Mouse (Mus musculus) neural tube, embryonic 11.5 days (tissue): Measurements from ENCODE around the gene Tead2. TPM values are rescaled to one million over a fixed set of nuclear protein-coding genes. Genes with fewer than 3 reads are reported as not detected.

ENCODE experiments used
- ATAC-seq: fragments of 200-750 bp; cut with Nextera tagmentation; 2 replicates; pipeline ENCODE4 v1.8.0; 2017; ENCODE audit warnings: moderate number of reproducible peaks, mild to moderate bottlenecking, moderate TSS enrichment, moderate library complexity; ENCODE audit not compliant: insufficient read depth, low FRiP score, low TSS enrichment
- DNase-seq: peaks from one replicate; pipeline ENCODE4 v3.0.0-alpha.2; 2015; ENCODE audit warnings: low spot score
- H3K27ac ChIP-seq: fragments of 300-500 bp; sonication (generic); 2 replicates; pipeline ENCODE4 v1.5.1; 2014; ENCODE audit warnings: low read depth, mild to moderate bottlenecking, low read length
- H3K27me3 ChIP-seq: fragments of 300-500 bp; sonication (generic); 2 replicates; pipeline ENCODE4 v1.6.1; 2014; ENCODE audit warnings: mild to moderate bottlenecking, low read length, mixed read lengths; ENCODE audit not compliant: control insufficient read depth, insufficient read depth
- H3K36me3 ChIP-seq: fragments of 300-500 bp; sonication (generic); 2 replicates; pipeline ENCODE4 v1.6.1; 2014; ENCODE audit warnings: mild to moderate bottlenecking, low read length, moderate library complexity, mixed read lengths; ENCODE audit not compliant: control insufficient read depth, insufficient read depth
- H3K4me1 ChIP-seq: fragments of 300-500 bp; sonication (generic); 2 replicates; pipeline ENCODE4 v1.6.1; 2014; ENCODE audit warnings: low read length, mixed read lengths; ENCODE audit not compliant: control insufficient read depth, insufficient read depth
- H3K4me2 ChIP-seq: fragments of 300-500 bp; sonication (generic); 2 replicates; pipeline ENCODE4 v1.6.1; 2014; ENCODE audit warnings: low read depth, mild to moderate bottlenecking, moderate library complexity
- H3K4me3 ChIP-seq: fragments of 300-500 bp; sonication (generic); 2 replicates; pipeline ENCODE4 v1.5.1; 2014; ENCODE audit warnings: low read depth, low read length
- H3K9ac ChIP-seq: fragments of 300-500 bp; sonication (generic); 2 replicates; pipeline ENCODE4 v1.6.1; 2014; ENCODE audit warnings: mild to moderate bottlenecking, low read length
- H3K9me3 ChIP-seq: fragments of 300-500 bp; sonication (generic); 2 replicates; pipeline ENCODE4 v1.6.1; 2016; ENCODE audit warnings: low read length; ENCODE audit not compliant: control insufficient read depth
- WGBS: fragments of 180-500 bp; shearing (Covaris S2); extraction: QIAGEN DNeasy Blood & Tissue Kit; methylation state at CpG from one replicate; pipeline ENCODE4 v1.1.7; 2014; 5-methylcytosine and 5-hydroxymethylcytosine counted together
- microRNA-seq: library from miRNA; unstranded; fragments of <30 nt; microRNA quantifications from one replicate; pipeline ENCODE4, GENCODE M21; 2016
- polyA plus RNA-seq: library from polyadenylated mRNA; unstranded; fragments of >200 nt; fragmentation: Nextera tagmentation; extraction: Ambion mirVana; gene quantifications from 2 replicates; pipeline ENCODE4 v1.2.1, GENCODE M21; 2014

Gene Tead2
- polyA plus RNA-seq, 1 experiment from 2014 or later = 252 TPM

GRCm38 (mm10) chr7:45272786-45273412 lies 57.3 kb downstream of the Tead2 start:
- no peak for DNase-seq
- 41% methylated on average over 10 of the region's 10 CpGs for WGBS
- H3K4me1 ChIP-seq = no peaks in the 10 kb centered on the region

DNA sequence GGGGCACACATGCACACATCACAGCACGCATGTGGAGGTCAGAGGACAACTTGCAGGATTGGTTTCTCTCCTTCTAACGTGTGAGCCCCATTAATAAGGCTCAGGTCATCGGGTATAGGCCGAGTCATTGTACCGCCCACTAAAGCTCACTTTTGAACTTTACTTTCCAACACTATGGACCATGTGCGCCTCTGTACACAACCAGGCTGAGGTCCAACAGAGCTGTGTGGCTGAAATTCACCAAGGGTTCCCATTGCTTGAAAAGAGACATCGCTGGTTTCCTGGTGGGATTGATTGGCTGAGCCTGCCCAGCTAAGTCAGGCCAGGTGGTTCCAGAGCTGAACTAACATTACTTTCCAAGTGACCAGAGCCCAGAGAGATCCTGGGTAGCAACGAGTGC lies 58.1 kb downstream of the Tead2 start:
- Histone ChIP-seq H3K36me3 (no peaks in the 10 kb centered on the region), H3K4me2 (no peak overlapping the region), H3K4me3 (no peak overlapping the region), H3K27ac (no peak overlapping the region), H3K9ac (no peak overlapping the region), H3K9me3 (no peaks in the 10 kb centered on the region), H3K4me1 (no peaks in the 10 kb centered on the region), H3K27me3 (no peaks in the 10 kb centered on the region)
- WGBS = 88% methylated on average over 8 of the region's 8 CpGs
- ATAC-seq (no peak), DNase-seq (no peak)

More at GRCm38 (mm10) chr7:45272786-45273412, 57.3 kb downstream of the Tead2 start:
- Histone ChIP-seq H3K27ac (no peak overlapping the region), H3K9ac (no peak overlapping the region), H3K4me3 (no peak overlapping the region), H3K9me3 (no peaks in the 10 kb centered on the region), H3K36me3 (no peaks in the 10 kb centered on the region), H3K4me2 (no peak overlapping the region), H3K27me3 (no peaks in the 10 kb centered on the region)
- no peak for ATAC-seq

DNA sequence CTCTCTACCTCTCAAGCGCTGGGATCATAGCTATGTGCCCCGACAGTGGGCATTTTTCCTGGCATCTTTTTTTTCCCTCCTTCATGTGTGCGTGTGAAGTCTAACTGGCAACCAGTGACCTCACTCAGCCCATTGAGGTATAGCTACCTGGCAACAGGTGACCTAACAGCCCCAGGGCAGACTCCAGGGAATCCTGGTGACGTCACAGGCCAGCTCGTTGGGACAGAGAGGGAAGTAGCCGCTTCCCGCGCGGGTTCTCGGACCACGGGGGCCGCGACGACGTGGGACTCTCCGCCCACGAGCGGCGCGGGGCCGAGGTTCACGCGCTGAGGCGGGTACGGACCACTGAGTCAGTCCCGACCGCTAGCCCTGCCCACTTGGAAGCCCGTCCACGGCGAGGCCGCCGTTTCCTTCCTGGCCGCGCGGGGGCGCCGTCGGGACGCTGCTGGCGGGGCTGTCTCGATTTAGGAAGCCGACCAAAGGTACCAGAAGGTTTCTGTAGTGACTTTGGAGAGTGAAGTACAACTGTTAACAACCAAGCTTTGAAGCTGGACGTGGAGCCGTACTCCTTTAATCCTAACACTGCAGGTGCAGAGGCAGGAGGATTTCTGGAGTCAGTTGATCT lies 61.7 kb downstream of the Tead2 start, which contains the start of gene Slc6a21:
TSS of gene Slc6a21 (plus strand) at position 378 of the 625 bp plus-strand sequence.
- 0 out of 2 replicates have a peak within 1 kb of the TSS, but pooled peaks have one; percentile 1 for H3K9ac ChIP-seq
- H3K9me3 ChIP-seq = no peaks in the 10 kb centered on the region
- H3K4me3 ChIP-seq = peak within 1 kb of the TSS; percentile 26; the same call in 1 of the 2 replicates
- no peaks in the 10 kb centered on the region for H3K36me3 ChIP-seq
- H3K27me3 ChIP-seq = no peaks in the 10 kb centered on the region
- peak; percentile 71 for DNase-seq
- H3K27ac ChIP-seq = no peak within 1 kb of the TSS
- no peak for ATAC-seq
- H3K4me1 ChIP-seq = no peaks in the 10 kb centered on the region
- H3K4me2 ChIP-seq = peak within 1 kb of the TSS; percentile 38
- WGBS = 7% methylated on average over 43 of the region's 44 CpGs

Small RNAs within 50 kb of the gene (microRNA-seq; reads per million reads assigned to microRNA genes)
- gene Mir7055 = not detected

Other genes starting within 250 kb of the Tead2 start
- 22.0 and 25.2 TPM in 2 replicates for gene Cpt1c, start 240.9 kb upstream of the Tead2 start, polyA plus RNA-seq
- 304 and 319 TPM in 2 replicates for gene Prmt1, start 229.2 kb upstream of the Tead2 start, polyA plus RNA-seq
- gene Irf3, start 218.1 kb upstream of the Tead2 start, polyA plus RNA-seq = 67.1 and 72.3 TPM in 2 replicates
- 51.6 and 52.9 TPM in 2 replicates for gene Bcl2l12, start 217.0 kb upstream of the Tead2 start, polyA plus RNA-seq
- 54.7 and 57.6 TPM in 2 replicates for gene Scaf1, start 199.4 kb upstream of the Tead2 start, polyA plus RNA-seq
- gene Rras, start 197.8 kb upstream of the Tead2 start, polyA plus RNA-seq = 17.7 and 20.0 TPM in 2 replicates
- gene Prr12, start 162.9 kb upstream of the Tead2 start, polyA plus RNA-seq = 12.9 and 13.2 TPM in 2 replicates
- 59.3 and 65.1 TPM in 2 replicates for gene Nosip, start 153.3 kb upstream of the Tead2 start, polyA plus RNA-seq
- gene Prrg2, start 153.1 kb upstream of the Tead2 start, polyA plus RNA-seq = 14.8 and 16.2 TPM in 2 replicates
- 142 and 151 TPM in 2 replicates for gene Rcn3, start 123.5 kb upstream of the Tead2 start, polyA plus RNA-seq
- gene Fcgrt, start 111.9 kb upstream of the Tead2 start, polyA plus RNA-seq = 11.3 and 12.8 TPM in 2 replicates
- gene Rps11, start 91.3 kb upstream of the Tead2 start, polyA plus RNA-seq = 1,454 and 1,462 TPM in 2 replicates
- 1,071 and 1,190 TPM in 2 replicates for gene Rpl13a, start 87.0 kb upstream of the Tead2 start, polyA plus RNA-seq
- gene Gm45713, start 79.5 kb upstream of the Tead2 start, polyA plus RNA-seq = 0.21 and 0.30 TPM in 2 replicates
- 0.76 and 0.85 TPM in 2 replicates for gene Flt3l, start 79.3 kb upstream of the Tead2 start, polyA plus RNA-seq
- gene Pih1d1, start 61.5 kb upstream of the Tead2 start, polyA plus RNA-seq = 98.4 and 108 TPM in 2 replicates
- gene Aldh16a1, start 61.2 kb upstream of the Tead2 start, polyA plus RNA-seq = 34.2 and 37.6 TPM in 2 replicates
- gene Slc17a7, start 51.8 kb upstream of the Tead2 start, polyA plus RNA-seq = 2.3 and 3.6 TPM in 2 replicates
- not detected in 2 replicates for gene Gfy, start 36.2 kb upstream of the Tead2 start, polyA plus RNA-seq
- gene Pth2, start 34.8 kb upstream of the Tead2 start, polyA plus RNA-seq = not detected in 2 replicates
- gene Ccdc155, start 10.9 kb upstream of the Tead2 start, polyA plus RNA-seq = 0.27 and 0.47 TPM in 2 replicates
- gene Dkkl1, start 3.6 kb upstream of the Tead2 start, polyA plus RNA-seq = 3.1 and 5.2 TPM in 2 replicates
- 0.74 and 0.76 TPM in 2 replicates for gene Cd37, start 23.4 kb downstream of the Tead2 start, polyA plus RNA-seq
- 0.11 TPM in 1 of 2 replicates, not detected in the other for gene Slc6a16, start 25.3 kb downstream of the Tead2 start, polyA plus RNA-seq
- gene Slc6a21, start 61.8 kb downstream of the Tead2 start, polyA plus RNA-seq = not detected in 2 replicates
- gene Trpm4, start 118.0 kb downstream of the Tead2 start, polyA plus RNA-seq = 6.5 and 8.6 TPM in 2 replicates
- 0.87 and 1.1 TPM in 2 replicates for gene Hrc, start 119.5 kb downstream of the Tead2 start, polyA plus RNA-seq
- 11.9 and 12.1 TPM in 2 replicates for gene Ppfia3, start 151.3 kb downstream of the Tead2 start, polyA plus RNA-seq
- gene Lin7b, start 154.8 kb downstream of the Tead2 start, polyA plus RNA-seq = 1.6 and 3.4 TPM in 2 replicates
- gene Snrnp70, start 180.0 kb downstream of the Tead2 start, polyA plus RNA-seq = 66.4 and 74.1 TPM in 2 replicates
- 0.20 TPM in 1 of 2 replicates, not detected in the other for gene Kcna7, start 189.9 kb downstream of the Tead2 start, polyA plus RNA-seq
- 1.2 and 1.6 TPM in 2 replicates for gene Ntf5, start 197.9 kb downstream of the Tead2 start, polyA plus RNA-seq
- gene Lhb, start 205.1 kb downstream of the Tead2 start, polyA plus RNA-seq = not detected in 2 replicates
- gene Gys1, start 219.1 kb downstream of the Tead2 start, polyA plus RNA-seq = 32.8 and 37.2 TPM in 2 replicates
- gene Ruvbl2, start 222.3 kb downstream of the Tead2 start, polyA plus RNA-seq = 165 and 172 TPM in 2 replicates
- gene Ftl1, start 244.1 kb downstream of the Tead2 start, polyA plus RNA-seq = 5,316 and 5,449 TPM in 2 replicates